Mouse (Mus musculus) lung, postnatal 0 days (tissue): ENCODE measurements around the gene Slc11a1. TPM values are rescaled to one million over a fixed set of nuclear protein-coding genes. Genes with fewer than 3 reads are reported as not detected.

Source experiments
- ATAC-seq: fragments of 200-750 bp; cut with Nextera tagmentation; 2 replicates; pipeline ENCODE4 v1.8.0; 2017; ENCODE audit warnings: moderate library complexity
- DNase-seq: peaks from one replicate; pipeline ENCODE4 v3.0.0-alpha.2; 2016; ENCODE audit warnings: low spot score
- H3K27ac ChIP-seq: fragments of 300-500 bp; sonication (generic); 2 replicates; pipeline ENCODE4 v1.5.1; 2014; ENCODE audit warnings: antibody characterized with exemption, mild to moderate bottlenecking, low read length, mixed read lengths
- H3K27me3 ChIP-seq: fragments of 300-500 bp; sonication (generic); replicated peaks from 2 replicates; pipeline ENCODE4 v1.6.1; 2014; ENCODE audit warnings: low read length, mixed read lengths; ENCODE audit not compliant: insufficient read depth
- H3K36me3 ChIP-seq: fragments of 300-500 bp; sonication (generic); 2 replicates; pipeline ENCODE4 v1.6.1; 2014; ENCODE audit warnings: low read length, mixed read lengths; ENCODE audit not compliant: insufficient read depth
- H3K4me1 ChIP-seq: fragments of 300-500 bp; sonication (generic); 2 replicates; pipeline ENCODE4 v1.6.1; 2014; ENCODE audit warnings: antibody characterized with exemption, low read depth, low read length, mixed read lengths; ENCODE audit not compliant: insufficient read depth
- H3K4me2 ChIP-seq: fragments of 300-500 bp; sonication (generic); replicated peaks from 2 replicates; pipeline ENCODE4 v1.6.1; 2014; ENCODE audit warnings: low read depth, mild to moderate bottlenecking, low read length, moderate library complexity, mixed read lengths
- H3K4me3 ChIP-seq: fragments of 300-500 bp; sonication (generic); 2 replicates; pipeline ENCODE4 v1.5.1; 2014; ENCODE audit warnings: low read depth, low read length
- H3K9ac ChIP-seq: fragments of 300-500 bp; sonication (generic); replicated peaks from 2 replicates; pipeline ENCODE4 v1.6.1; 2014; ENCODE audit warnings: low read depth, mild to moderate bottlenecking
- H3K9me3 ChIP-seq: fragments of 300-500 bp; sonication (generic); 2 replicates; pipeline ENCODE4 v1.6.1; 2016; ENCODE audit warnings: low read length, mixed read lengths
- CTCF ChIP-seq: IDR thresholded peaks from 2 replicates; pipeline ENCODE4 v1.5.1; 2016; ENCODE audit warnings: antibody characterized with exemption, mild to moderate bottlenecking
- EP300 ChIP-seq: IDR thresholded peaks from 2 replicates; pipeline ENCODE4 v1.6.1; 2016; ENCODE audit warnings: antibody characterized with exemption, mild to moderate bottlenecking, control low read depth
- WGBS: fragments of 180-500 bp; shearing (Covaris S2); extraction: QIAGEN DNeasy Blood & Tissue Kit; methylation state at CpG from one replicate; pipeline ENCODE4 v1.1.7; 2014; 5-methylcytosine and 5-hydroxymethylcytosine counted together
- polyA plus RNA-seq: library from polyadenylated mRNA; unstranded; fragments of >200 nt; fragmentation: Nextera tagmentation; extraction: Ambion mirVana; gene quantifications from 2 replicates; pipeline ENCODE4 v1.2.1, GENCODE M21; 2015

Slc11a1 gene
- polyA plus RNA-seq, 1 experiment from 2014 or later, result 4.8 TPM

GRCm38 (mm10) chr1:74397268-74397918, 22.4 kb downstream of the Slc11a1 start:
- H3K9me3 ChIP-seq, result no peaks in the 10 kb centered on the region
- whole genome bisulfite sequencing, result under 1% methylated on average over 32 of the region's 41 CpGs
- peak overlapping the region; percentile 83 for H3K4me2 ChIP-seq
- H3K27ac ChIP-seq, result peak overlapping the region; percentile 84
- ATAC-seq, result peak; percentile 95
- peaks cover 6% of the 10 kb centered on the region; the same call in 1 of the 2 replicates for H3K4me1 ChIP-seq
- no peaks in the 10 kb centered on the region for H3K27me3 ChIP-seq
- TF ChIP-seq EP300 (peak; percentile 73), CTCF (peak; percentile 95)
- H3K4me3 ChIP-seq, result peak overlapping the region; percentile 45
- DNase-seq, result peak; percentile 100
- H3K36me3 ChIP-seq, result no peaks in the 10 kb centered on the region; the same call in 1 of the 2 replicates
- H3K9ac ChIP-seq, result peak overlapping the region; percentile 54

- DNase-seq, result peak; percentile 72
- H3K27ac ChIP-seq, result peak overlapping the region; percentile 84
- no peaks in the 10 kb centered on the region for H3K9me3 ChIP-seq
- 3% methylated on average over 11 of the region's 11 CpGs for WGBS
- peak overlapping the region; percentile 83 for H3K4me2 ChIP-seq
- H3K36me3 ChIP-seq, result no peaks in the 10 kb centered on the region; the same call in 1 of the 2 replicates
- H3K27me3 ChIP-seq, result no peaks in the 10 kb centered on the region
- ATAC-seq, result peak; percentile 12
- TF ChIP-seq CTCF (peak; percentile 76), EP300 (no peak)
- H3K9ac ChIP-seq, result peak overlapping the region; percentile 54
- peak overlapping the region; percentile 45 for H3K4me3 ChIP-seq
- 0 out of 2 replicates have a peak, but pooled peaks cover 2% of the 10 kb centered on the region for H3K4me1 ChIP-seq
These were observed 23.0 kb downstream of the Slc11a1 start for GRCm38 (mm10) chr1:74397919-74398451.

GRCm38 (mm10) chr1:74400531-74400930, 25.5 kb downstream of the Slc11a1 start:
- no peak overlapping the region for H3K4me3 ChIP-seq
- no peaks in the 10 kb centered on the region for H3K27me3 ChIP-seq
- no peak overlapping the region for H3K9ac ChIP-seq
- H3K9me3 ChIP-seq, result no peaks in the 10 kb centered on the region
- H3K36me3 ChIP-seq, result no peaks in the 10 kb centered on the region
- ATAC-seq, result no peak
- DNase-seq, result no peak
- TF ChIP-seq EP300, result no peak
- no peak for TF ChIP-seq CTCF
- H3K4me2 ChIP-seq, result no peak overlapping the region
- WGBS, result 60% methylated on average over 3 of the region's 3 CpGs
- H3K27ac ChIP-seq, result no peak overlapping the region
- H3K4me1 ChIP-seq, result no peaks in the 10 kb centered on the region

GRCm38 (mm10) chr1:74401015-74401702, 26.2 kb downstream of the Slc11a1 start:
- WGBS, result 43% methylated on average over 16 of the region's 16 CpGs
- no peaks in the 10 kb centered on the region for H3K36me3 ChIP-seq
- H3K9ac ChIP-seq, result no peak overlapping the region
- H3K9me3 ChIP-seq, result no peaks in the 10 kb centered on the region
- TF ChIP-seq EP300, result no peak
- no peak for TF ChIP-seq CTCF
- H3K27me3 ChIP-seq, result no peaks in the 10 kb centered on the region
- no peak overlapping the region for H3K4me2 ChIP-seq
- no peak overlapping the region for H3K4me3 ChIP-seq
- ATAC-seq, result no peak
- no peaks in the 10 kb centered on the region for H3K4me1 ChIP-seq
- H3K27ac ChIP-seq, result no peak overlapping the region
- no peak for DNase-seq

GRCm38 (mm10) chr1:74404206-74404605, 29.2 kb downstream of the Slc11a1 start:
- no peak for TF ChIP-seq CTCF
- no peak for TF ChIP-seq EP300
- ATAC-seq, result no peak
- no peak for DNase-seq
- no peak overlapping the region for H3K27ac ChIP-seq
- H3K4me3 ChIP-seq, result no peak overlapping the region
- no peak overlapping the region for H3K4me2 ChIP-seq
- H3K27me3 ChIP-seq, result no peaks in the 10 kb centered on the region
- WGBS, result 78% methylated on average over 4 of the region's 4 CpGs
- no peaks in the 10 kb centered on the region for H3K4me1 ChIP-seq
- H3K9ac ChIP-seq, result no peak overlapping the region
- H3K9me3 ChIP-seq, result no peaks in the 10 kb centered on the region
- no peaks in the 10 kb centered on the region for H3K36me3 ChIP-seq
